Mouse (Mus musculus): Measurements from ENCODE around the gene Gpt2. TPM values are rescaled to one million over a fixed set of nuclear protein-coding genes. Genes with fewer than 3 reads are reported as not detected.
A peak's percentile ranks its signal among the peaks of the same experiment; 100 is the strongest.

Gene Gpt2
- total RNA-seq, 1 experiment = 31.9 TPM

GRCm38 (mm10) chr8:85481900-85482299 lies 10.5 kb upstream of the Gpt2 start:
- in situ Hi-C loops (cut with MboI; ENCODE audit: low sequenced_read_pairs in 2 of 2, unreplicated experiment in 2 of 2) = no loop called here
- Histone ChIP-seq H3K4me1 (ENCODE audit: control insufficient read depth in 2 of 2, insufficient read depth in 2 of 2, low read length in 2 of 2, poor library complexity in 1 of 2) (peaks cover 8 to 11% of the 10 kb centered on the region in 2 experiments; a peak in 3 of 4 replicates), H3K27ac (ENCODE audit: insufficient read depth, low read depth, low read length, poor library complexity, severe bottlenecking) (no peak overlapping the region), H3K36me3 (ENCODE audit: control insufficient read depth, insufficient read depth, low read length, poor library complexity, severe bottlenecking) (no peaks in the 10 kb centered on the region), H3K9me3 (ENCODE audit: control insufficient read depth, insufficient read depth, low read depth, low read length) (no peaks in the 10 kb centered on the region), H3K4me3 (ENCODE audit: insufficient read depth in 1 of 2, low read depth in 1 of 2, low read length in 2 of 2, poor library complexity in 1 of 2, severe bottlenecking in 1 of 2) (peak overlapping the region; percentile 12 to 39; a peak in 3 of 4 replicates), H3K9ac (ENCODE audit: insufficient read depth, low read depth, low read length, poor library complexity, severe bottlenecking) (peak overlapping the region; percentile 61; the same call in 1 of the 2 replicates)
- DNase-seq (ENCODE audit: low read depth, low spot score) = no peak
- no peak for TF ChIP-seq MAFK (IDR thresholded peaks at IDR 0.05; ENCODE audit: insufficient read depth, low read depth, low read length)
- TF ChIP-seq ZNF384 (IDR thresholded peaks at IDR 0.05; ENCODE audit: low read depth, low read length) = no peak
- TF ChIP-seq HCFC1 (IDR thresholded peaks at IDR 0.05; ENCODE audit: borderline replicate concordance, insufficient read depth, low read length) = no peak
- no peak for TF ChIP-seq ZC3H11A (IDR thresholded peaks at IDR 0.05; ENCODE audit: borderline replicate concordance, low read depth, low read length)
- TF ChIP-seq CHD2 (IDR thresholded peaks at IDR 0.05; ENCODE audit: low read depth, low read length) = no peak

GRCm38 (mm10) chr8:85482427-85482826 lies 9.9 kb upstream of the Gpt2 start:
- no peak for TF ChIP-seq ZC3H11A (IDR thresholded peaks at IDR 0.05; ENCODE audit: borderline replicate concordance, low read depth, low read length)
- no peak for TF ChIP-seq HCFC1 (IDR thresholded peaks at IDR 0.05; ENCODE audit: borderline replicate concordance, insufficient read depth, low read length)
- TF ChIP-seq CHD2 (IDR thresholded peaks at IDR 0.05; ENCODE audit: low read depth, low read length) = no peak
- no peak for TF ChIP-seq ZNF384 (IDR thresholded peaks at IDR 0.05; ENCODE audit: low read depth, low read length)
- no peak for TF ChIP-seq MAFK (IDR thresholded peaks at IDR 0.05; ENCODE audit: insufficient read depth, low read depth, low read length)
- peaks cover 8 to 11% of the 10 kb centered on the region in 2 experiments; a peak in 3 of 4 replicates for H3K4me1 ChIP-seq (ENCODE audit: control insufficient read depth in 2 of 2, insufficient read depth in 2 of 2, low read length in 2 of 2, poor library complexity in 1 of 2)
- H3K4me3 ChIP-seq (ENCODE audit: insufficient read depth in 1 of 2, low read depth in 1 of 2, low read length in 2 of 2, poor library complexity in 1 of 2, severe bottlenecking in 1 of 2) = peak overlapping the region; percentile 6 to 12; a peak in 3 of 4 replicates
- in situ Hi-C loops (cut with MboI; ENCODE audit: low sequenced_read_pairs in 2 of 2, unreplicated experiment in 2 of 2) = no loop called here
- DNase-seq (ENCODE audit: low read depth, low spot score) = no peak
- peak overlapping the region; percentile 16; the same call in 1 of the 2 replicates for H3K27ac ChIP-seq (ENCODE audit: insufficient read depth, low read depth, low read length, poor library complexity, severe bottlenecking)
- peak overlapping the region; percentile 66 for H3K9ac ChIP-seq (ENCODE audit: insufficient read depth, low read depth, low read length, poor library complexity, severe bottlenecking)
- no peaks in the 10 kb centered on the region for H3K9me3 ChIP-seq (ENCODE audit: control insufficient read depth, insufficient read depth, low read depth, low read length)
- H3K36me3 ChIP-seq (ENCODE audit: control insufficient read depth, insufficient read depth, low read length, poor library complexity, severe bottlenecking) = no peaks in the 10 kb centered on the region

- in situ Hi-C loops (cut with MboI; ENCODE audit: low sequenced_read_pairs in 2 of 2, unreplicated experiment in 2 of 2) = no loop called here
- Histone ChIP-seq H3K4me3 (ENCODE audit: insufficient read depth in 1 of 2, low read depth in 1 of 2, low read length in 2 of 2, poor library complexity in 1 of 2, severe bottlenecking in 1 of 2) (no peak overlapping the region), H3K27ac (ENCODE audit: insufficient read depth, low read depth, low read length, poor library complexity, severe bottlenecking) (no peak overlapping the region), H3K9me3 (ENCODE audit: control insufficient read depth, insufficient read depth, low read depth, low read length) (no peaks in the 10 kb centered on the region), H3K4me1 (ENCODE audit: control insufficient read depth in 2 of 2, insufficient read depth in 2 of 2, low read length in 2 of 2, poor library complexity in 1 of 2) (peaks cover 4 to 11% of the 10 kb centered on the region in 2 experiments; a peak in 3 of 4 replicates), H3K9ac (ENCODE audit: insufficient read depth, low read depth, low read length, poor library complexity, severe bottlenecking) (no peak overlapping the region), H3K36me3 (ENCODE audit: control insufficient read depth, insufficient read depth, low read length, poor library complexity, severe bottlenecking) (no peaks in the 10 kb centered on the region)
- no peak for DNase-seq (ENCODE audit: low read depth, low spot score)
- no peak for TF ChIP-seq CHD2 (IDR thresholded peaks at IDR 0.05; ENCODE audit: low read depth, low read length)
- no peak for TF ChIP-seq ZC3H11A (IDR thresholded peaks at IDR 0.05; ENCODE audit: borderline replicate concordance, low read depth, low read length)
- no peak for TF ChIP-seq HCFC1 (IDR thresholded peaks at IDR 0.05; ENCODE audit: borderline replicate concordance, insufficient read depth, low read length)
Observed at GRCm38 (mm10) chr8:85487906-85488620, 4.3 kb upstream of the Gpt2 start.

- no peak for DNase-seq (ENCODE audit: low read depth, low spot score)
- H3K4me3 ChIP-seq (ENCODE audit: insufficient read depth in 1 of 2, low read depth in 1 of 2, low read length in 2 of 2, poor library complexity in 1 of 2, severe bottlenecking in 1 of 2) = no peak overlapping the region
- H3K27ac ChIP-seq (ENCODE audit: insufficient read depth, low read depth, low read length, poor library complexity, severe bottlenecking) = no peak overlapping the region
- TF ChIP-seq MAFK (IDR thresholded peaks at IDR 0.05; ENCODE audit: insufficient read depth, low read depth, low read length) (no peak), ZC3H11A (IDR thresholded peaks at IDR 0.05; ENCODE audit: borderline replicate concordance, low read depth, low read length) (no peak), HCFC1 (IDR thresholded peaks at IDR 0.05; ENCODE audit: borderline replicate concordance, insufficient read depth, low read length) (no peak)
- H3K9me3 ChIP-seq (ENCODE audit: control insufficient read depth, insufficient read depth, low read depth, low read length) = no peaks in the 10 kb centered on the region
- H3K9ac ChIP-seq (ENCODE audit: insufficient read depth, low read depth, low read length, poor library complexity, severe bottlenecking) = no peak overlapping the region
- in situ Hi-C loops (cut with MboI; ENCODE audit: low sequenced_read_pairs in 2 of 2, unreplicated experiment in 2 of 2) = no loop called here
- H3K36me3 ChIP-seq (ENCODE audit: control insufficient read depth, insufficient read depth, low read length, poor library complexity, severe bottlenecking) = no peaks in the 10 kb centered on the region
- peaks cover 4 to 11% of the 10 kb centered on the region in 2 experiments; a peak in 3 of 4 replicates for H3K4me1 ChIP-seq (ENCODE audit: control insufficient read depth in 2 of 2, insufficient read depth in 2 of 2, low read length in 2 of 2, poor library complexity in 1 of 2)
Observed at GRCm38 (mm10) chr8:85488631-85489030, 3.7 kb upstream of the Gpt2 start.

All from ES-E14 (cell line).